Mouse (Mus musculus) heart, adult 2 months (tissue): ENCODE measurements at regions not wholly inside any gene's neighbourhood (a gene's known extent, or its start where the extent isn't known, plus 50 kb on each side); places are given as distances from the start of the nearest gene placed in this dataset.

ENCODE experiments used
- CTCF ChIP-seq: fragments of 200-600 bp; IDR thresholded peaks from 2 replicates; pipeline ENCODE4 v1.8.1; 2022; ENCODE audit warnings: antibody characterized with exemption, mild to moderate bottlenecking, moderate library complexity
- EP300 ChIP-seq: fragments of 200-500 bp; IDR thresholded peaks from 2 replicates; pipeline ENCODE4 v1.6.1; 2011; ENCODE audit warnings: low read depth, low read length, control low read depth; ENCODE audit not compliant: insufficient read depth
- POLR2A ChIP-seq: fragments of 200-500 bp; IDR thresholded peaks from 2 replicates; pipeline ENCODE4 v1.6.1; 2011; ENCODE audit warnings: mild to moderate bottlenecking, low read depth, low read length, control low read depth; ENCODE audit not compliant: insufficient read depth

DNA sequence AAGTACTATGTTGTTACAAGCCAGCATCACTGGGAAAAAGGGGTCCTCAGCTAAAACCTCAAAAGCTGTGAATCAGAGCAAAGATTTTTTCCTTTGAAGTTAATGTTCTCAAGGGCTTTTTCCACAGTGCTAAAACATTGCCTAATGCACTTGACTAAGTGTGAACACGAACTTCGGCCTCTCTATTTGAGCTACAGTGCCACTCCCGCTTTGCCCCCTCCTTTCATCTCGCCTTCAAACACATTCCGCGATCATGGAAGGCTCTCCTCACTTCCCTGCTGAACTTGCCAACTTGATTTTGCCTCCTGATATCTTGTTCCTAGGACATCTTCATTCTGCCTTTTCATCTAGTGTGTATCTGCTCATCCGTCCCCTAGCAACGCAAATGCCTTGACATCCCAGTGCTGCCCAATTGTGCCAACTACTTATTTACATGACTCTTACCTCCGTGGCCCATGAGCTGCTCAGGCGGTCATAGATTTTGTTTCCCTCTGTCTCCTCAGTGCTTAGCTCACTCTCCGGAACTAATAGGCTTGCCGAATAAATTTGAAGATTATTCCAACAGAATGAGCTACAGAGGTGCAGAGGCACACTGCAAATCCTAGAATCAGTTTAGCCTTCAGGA is 116.6 kb upstream of the Kcnip4 start:
- TF ChIP-seq CTCF (no peak), POLR2A (no peak), EP300 (no peak)
